Comparison of ENCODE assay signal across 7 mouse cellular contexts in the genomic region with DNA sequence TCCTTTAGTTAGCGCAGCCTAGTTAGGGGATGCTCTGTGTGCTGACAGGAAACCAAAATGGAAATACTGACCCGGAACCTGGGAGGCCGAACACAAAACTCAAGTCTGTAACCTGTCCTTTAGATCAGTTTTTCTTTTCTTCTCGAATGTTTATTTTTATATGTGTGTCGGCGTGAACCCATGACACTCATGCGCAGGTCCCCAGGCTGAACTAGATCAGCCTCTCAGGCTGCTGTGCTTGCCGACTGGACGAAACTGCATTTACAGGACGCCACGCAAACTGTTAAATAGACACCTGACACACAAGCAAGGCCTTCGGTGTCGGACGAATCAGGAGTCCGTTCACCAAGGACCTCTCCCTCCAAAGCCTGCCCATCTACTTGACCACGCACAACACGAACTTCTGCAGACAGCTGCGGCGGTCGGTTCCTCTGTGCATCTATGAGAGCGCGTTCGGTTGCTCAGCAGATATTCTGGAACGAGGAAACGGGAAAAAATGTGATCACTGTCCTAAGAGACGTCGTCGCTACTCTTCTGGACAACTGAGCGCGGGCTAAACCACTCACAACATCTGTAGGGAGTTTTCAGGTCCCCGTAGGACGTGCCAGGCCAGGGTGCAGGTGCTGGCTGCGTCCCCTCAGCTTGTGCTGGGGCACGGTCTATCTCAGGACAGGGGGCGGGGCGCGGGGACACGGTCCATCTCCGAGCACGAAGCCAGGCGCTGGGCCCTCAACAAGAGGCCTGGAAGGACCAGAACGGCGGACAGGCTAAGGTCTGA. TPM values are rescaled to one million over a fixed set of nuclear protein-coding genes. Genes with fewer than 3 reads are reported as not detected.
A peak's percentile ranks its signal among the peaks of the same experiment; 100 is the strongest.
DNase-seq lines count a peak whose midpoint lies in the region; ATAC-seq and TF ChIP-seq lines count a peak whose summit lies in the region.

No protein-coding gene starts in this region.

- peak overlapping the region; percentile 85 for H3K4me3 ChIP-seq in kidney, postnatal 0 days (replicated peaks; ENCODE audit: low read depth, low read length)
- peak overlapping the region; percentile 67 to 94 for H3K4me3 ChIP-seq in MEL (ENCODE audit: control insufficient read depth in 1 of 2, insufficient read depth in 1 of 2, low read depth in 2 of 2, low read length in 2 of 2)
- peak overlapping the region; percentile 95 for H3K4me3 ChIP-seq in embryonic facial prominence, embryonic 11.5 days (ENCODE audit: low read depth, low read length)
- H3K4me3 ChIP-seq in intestine, embryonic 15.5 days (replicated peaks): peak overlapping the region; percentile 96

- no peak for DNase-seq in kidney, postnatal 0 days (ENCODE audit: low spot score)
- DNase-seq in kidney, postnatal 14 days: no peak
- DNase-seq in MEL (ENCODE audit: low read depth, low spot score): no peak
- no peak for DNase-seq in embryonic facial prominence, embryonic 11.5 days (ENCODE audit: low spot score)
- no peak for DNase-seq in right cerebral cortex, postnatal 36 days (ENCODE audit: low spot score in 2 of 2)

- H3K79me2 ChIP-seq in MEL (ENCODE audit: control insufficient read depth, insufficient read depth, low read length, poor library complexity): peaks cover 12% of the 10 kb centered on the region

- H3K9ac ChIP-seq in kidney, postnatal 0 days (ENCODE audit: low read depth, low read length): peak overlapping the region; percentile 43
- peak overlapping the region; percentile 69 for H3K9ac ChIP-seq in MEL (ENCODE audit: control insufficient read depth, low read depth, low read length, poor library complexity, severe bottlenecking)
- peak overlapping the region; percentile 55 for H3K9ac ChIP-seq in embryonic facial prominence, embryonic 11.5 days (replicated peaks; ENCODE audit: low read length)
- H3K9ac ChIP-seq in intestine, embryonic 15.5 days: peak overlapping the region; percentile 64

- H3K27ac ChIP-seq in kidney, postnatal 0 days: peak overlapping the region; percentile 75
- H3K27ac ChIP-seq in MEL (ENCODE audit: control insufficient read depth, low read depth, low read length): peak overlapping the region; percentile 59
- no peak overlapping the region for H3K27ac ChIP-seq in embryonic facial prominence, embryonic 11.5 days (replicated peaks; ENCODE audit: low read depth, low read length)
- peak overlapping the region; percentile 77 for H3K27ac ChIP-seq in intestine, embryonic 15.5 days

- TF ChIP-seq RAD21 in MEL (IDR thresholded peaks at IDR 0.05; ENCODE audit: low read depth, low read length): no peak; the same call in 1 of the 2 replicates

- H3K9me3 ChIP-seq in kidney, postnatal 0 days (replicated peaks; ENCODE audit: low read length): no peaks in the 10 kb centered on the region
- no peaks in the 10 kb centered on the region for H3K9me3 ChIP-seq in MEL (replicated peaks; ENCODE audit: insufficient read depth, low read length)
- no peaks in the 10 kb centered on the region for H3K9me3 ChIP-seq in embryonic facial prominence, embryonic 11.5 days (replicated peaks; ENCODE audit: control insufficient read depth, low read length)
- H3K9me3 ChIP-seq in intestine, embryonic 15.5 days: no peaks in the 10 kb centered on the region

- H3K4me1 ChIP-seq in kidney, postnatal 0 days (replicated peaks; ENCODE audit: insufficient read depth, low read length): peaks cover 8% of the 10 kb centered on the region; the same call in 1 of the 2 replicates
- H3K4me1 ChIP-seq in MEL (ENCODE audit: control insufficient read depth in 1 of 2, insufficient read depth in 2 of 2, low read length in 2 of 2): peaks cover 0 to 18% of the 10 kb centered on the region in 2 experiments; a peak in 2 of 4 replicates
- no peaks in the 10 kb centered on the region; the same call in 1 of the 2 replicates for H3K4me1 ChIP-seq in embryonic facial prominence, embryonic 11.5 days (ENCODE audit: control insufficient read depth, insufficient read depth, low read length)
- peaks cover 17% of the 10 kb centered on the region for H3K4me1 ChIP-seq in intestine, embryonic 15.5 days (replicated peaks)

- no peak; a peak in 1 of 4 replicates for TF ChIP-seq POLR2A in MEL (IDR thresholded peaks at IDR 0.05; ENCODE audit: control insufficient read depth in 1 of 2, insufficient read depth in 1 of 2, low read depth in 1 of 2, low read length in 2 of 2, poor library complexity in 1 of 2)

- H3K36me3 ChIP-seq in kidney, postnatal 0 days (ENCODE audit: insufficient read depth, low read length): peaks cover 14% of the 10 kb centered on the region
- peaks cover 8 to 11% of the 10 kb centered on the region in 2 experiments for H3K36me3 ChIP-seq in MEL (ENCODE audit: control insufficient read depth in 1 of 2, insufficient read depth in 2 of 2, low read length in 2 of 2)
- H3K36me3 ChIP-seq in embryonic facial prominence, embryonic 11.5 days (replicated peaks; ENCODE audit: control insufficient read depth, insufficient read depth, low read depth, low read length): no peaks in the 10 kb centered on the region; the same call in 1 of the 2 replicates
- H3K36me3 ChIP-seq in intestine, embryonic 15.5 days: peaks cover 3% of the 10 kb centered on the region

- ATAC-seq in kidney, postnatal 0 days (replicated peaks; ENCODE audit: low FRiP score, low read depth): no peak; the same call in 1 of the 2 replicates
- ATAC-seq in embryonic facial prominence, embryonic 11.5 days (replicated peaks; ENCODE audit: insufficient number of reproducible peaks, low FRiP score, low TSS enrichment, low read depth): no peak; the same call in 1 of the 2 replicates
- ATAC-seq in intestine, embryonic 15.5 days: peak; percentile 56; the same call in 1 of the 2 replicates
- peak; percentile 3; the same call in 1 of the 2 replicates for ATAC-seq in monocyte, adult 5-6 weeks (replicated peaks; ENCODE audit: insufficient number of reproducible peaks, low FRiP score, low TSS enrichment, poor library complexity, severe bottlenecking)

- peak in 1 of 2 experiments; percentile 45; a peak in 2 of 4 replicates for TF ChIP-seq EP300 in MEL (IDR thresholded peaks at IDR 0.05; ENCODE audit: low read depth in 1 of 2, low read length in 2 of 2)

- H3K27me3 ChIP-seq in kidney, postnatal 0 days (ENCODE audit: insufficient read depth, low read length): no peaks in the 10 kb centered on the region
- H3K27me3 ChIP-seq in MEL (ENCODE audit: control insufficient read depth in 1 of 2, insufficient read depth in 2 of 2, low read length in 2 of 2): no peaks in the 10 kb centered on the region
- 0 out of 2 replicates have a peak, but pooled peaks cover 2% of the 10 kb centered on the region for H3K27me3 ChIP-seq in embryonic facial prominence, embryonic 11.5 days (ENCODE audit: control insufficient read depth, insufficient read depth, low read length)
- no peaks in the 10 kb centered on the region for H3K27me3 ChIP-seq in intestine, embryonic 15.5 days (replicated peaks)

- peak; percentile 19; the same call in 1 of the 2 replicates for TF ChIP-seq CTCF in kidney, postnatal 0 days (IDR thresholded peaks at IDR 0.05; ENCODE audit: low read depth)
- TF ChIP-seq CTCF in MEL (IDR thresholded peaks at IDR 0.05 in 2 of 3, conservative IDR thresholded peaks at IDR 0.05 in 1 of 3; ENCODE audit: control insufficient read depth in 1 of 3, insufficient read depth in 1 of 3, low read depth in 2 of 3, low read length in 3 of 3, poor library complexity in 1 of 3, severe bottlenecking in 1 of 3): no peak

- whole genome bisulfite sequencing in kidney, postnatal 0 days: 9% methylated on average over 43 of the region's 43 CpGs
- WGBS in embryonic facial prominence, embryonic 11.5 days: 9% methylated on average over 43 of the region's 43 CpGs
- 11% methylated on average over 43 of the region's 43 CpGs for WGBS in intestine, embryonic 15.5 days

- peak overlapping the region; percentile 67 for H3K4me2 ChIP-seq in kidney, postnatal 0 days (ENCODE audit: low read length)
- peak overlapping the region; percentile 74 for H3K4me2 ChIP-seq in embryonic facial prominence, embryonic 11.5 days (ENCODE audit: low read depth, low read length)
- peak overlapping the region; percentile 90 for H3K4me2 ChIP-seq in intestine, embryonic 15.5 days (replicated peaks)

RNA-seq across cellular contexts. Expression of a gene that starts 0.7 kb away (rescaled TPM):
- 327 and 349 TPM in 2 replicates for polyA plus RNA-seq in kidney, postnatal 0 days (2015; fragmentation: Nextera tagmentation; extraction: Ambion mirVana)
- total RNA-seq in MEL (2012; rRNA removed): 100 and 107 TPM in 2 replicates
- polyA plus RNA-seq in MEL (2012; ENCODE audit: insufficient read depth in 1 of 2, insufficient read length in 2 of 2, low read depth in 1 of 2, low replicate concordance in 2 of 2, missing spikeins in 1 of 2): 100 to 1,000 TPM; 233 to 341 TPM
- 210 and 213 TPM in 2 replicates for polyA plus RNA-seq in embryonic facial prominence, embryonic 11.5 days (2014; fragmentation: Nextera tagmentation; extraction: Ambion mirVana)
- polyA plus RNA-seq in intestine, embryonic 15.5 days (2015; fragmentation: Nextera tagmentation; extraction: Ambion mirVana): 245 and 263 TPM in 2 replicates
- 302 to 403 TPM (median 317 TPM) in 3 replicates for total RNA-seq in monocyte, adult 5-6 weeks (2017)

RNA-seq across cellular contexts. Expression of a gene that starts 14.6 kb away (rescaled TPM):
- 9.5 and 9.7 TPM in 2 replicates for polyA plus RNA-seq in kidney, postnatal 0 days (2015; fragmentation: Nextera tagmentation; extraction: Ambion mirVana)
- total RNA-seq in MEL (2012; rRNA removed): 0.46 and 0.59 TPM in 2 replicates
- polyA plus RNA-seq in MEL (2012; ENCODE audit: insufficient read depth in 1 of 2, insufficient read length in 2 of 2, low read depth in 1 of 2, low replicate concordance in 2 of 2, missing spikeins in 1 of 2): 1 to 10 TPM in 1 of 2 experiments, not detected in 1; 2.5 TPM
- polyA plus RNA-seq in embryonic facial prominence, embryonic 11.5 days (2014; fragmentation: Nextera tagmentation; extraction: Ambion mirVana): 5.9 TPM in 2 replicates
- polyA plus RNA-seq in intestine, embryonic 15.5 days (2015; fragmentation: Nextera tagmentation; extraction: Ambion mirVana): 4.0 and 4.4 TPM in 2 replicates
- 5.8 to 17.7 TPM (median 16.6 TPM) in 3 replicates for total RNA-seq in monocyte, adult 5-6 weeks (2017)

RNA-seq across cellular contexts. Expression of a gene that starts 22.3 kb away (rescaled TPM):
- polyA plus RNA-seq in kidney, postnatal 0 days (2015; fragmentation: Nextera tagmentation; extraction: Ambion mirVana): 83.7 and 92.0 TPM in 2 replicates
- total RNA-seq in MEL (2012; rRNA removed): 1.6 and 2.6 TPM in 2 replicates
- 10 to 100 TPM in 1 of 2 experiments, not detected in 1; 22.6 TPM for polyA plus RNA-seq in MEL (2012; ENCODE audit: insufficient read depth in 1 of 2, insufficient read length in 2 of 2, low read depth in 1 of 2, low replicate concordance in 2 of 2, missing spikeins in 1 of 2)
- 4.0 and 5.4 TPM in 2 replicates for polyA plus RNA-seq in embryonic facial prominence, embryonic 11.5 days (2014; fragmentation: Nextera tagmentation; extraction: Ambion mirVana)
- 37.7 and 41.2 TPM in 2 replicates for polyA plus RNA-seq in intestine, embryonic 15.5 days (2015; fragmentation: Nextera tagmentation; extraction: Ambion mirVana)
- 9.8 to 17.2 TPM (median 15.0 TPM) in 3 replicates for total RNA-seq in monocyte, adult 5-6 weeks (2017)

RNA-seq across cellular contexts. Expression of a gene that starts 54.9 kb away (rescaled TPM):
- 0.93 and 0.97 TPM in 2 replicates for polyA plus RNA-seq in kidney, postnatal 0 days (2015; fragmentation: Nextera tagmentation; extraction: Ambion mirVana)
- 79.9 and 94.7 TPM in 2 replicates for total RNA-seq in MEL (2012; rRNA removed)
- polyA plus RNA-seq in MEL (2012; ENCODE audit: insufficient read depth in 1 of 2, insufficient read length in 2 of 2, low read depth in 1 of 2, low replicate concordance in 2 of 2, missing spikeins in 1 of 2): 100 to 1,000 TPM; 106 to 128 TPM
- polyA plus RNA-seq in embryonic facial prominence, embryonic 11.5 days (2014; fragmentation: Nextera tagmentation; extraction: Ambion mirVana): 2.1 and 3.7 TPM in 2 replicates
- polyA plus RNA-seq in intestine, embryonic 15.5 days (2015; fragmentation: Nextera tagmentation; extraction: Ambion mirVana): 6.7 and 7.2 TPM in 2 replicates
- total RNA-seq in monocyte, adult 5-6 weeks (2017): 579 to 859 TPM (median 610 TPM) in 3 replicates

Comparison
In these comparisons a context has a peak if more than half of its experiments do, and no peak if none do; other contexts are left out.
1. ATAC-seq: peak in intestine, embryonic 15.5 days (single experiment) and monocyte, adult 5-6 weeks (single experiment); none in kidney, postnatal 0 days (single experiment) and embryonic facial prominence, embryonic 11.5 days (single experiment).
2. Peak in every context shown above with its lines, with median percentiles within 50 percentile points of each other: H3K4me2 ChIP-seq, H3K4me3 ChIP-seq and H3K9ac ChIP-seq.